ENCODE assay signal across 14 mouse cellular contexts in genomic region chr8:121421009-121421408, GRCm38 (mm10).
A peak's percentile ranks its signal among the peaks of the same experiment; 100 is the strongest.
DNase-seq lines count a peak whose midpoint lies in the region; ATAC-seq lines count a peak whose summit lies in the region.
"Had no signal": no experiment of that assay in that cellular context is flagged by ENCODE, and none has a peak within 500 bp of the region (broad histone marks: within the 10 kb centered on the region; RNA-seq: fewer than 3 reads in every experiment).

No protein-coding gene starts in this region.

- H3K4me3 ChIP-seq in limb, embryonic 13.5 days: no peak overlapping the region
- H3K4me3 ChIP-seq: forebrain, embryonic 15.5 days; heart, embryonic 12.5 days; midbrain, embryonic 10.5 days had no signal

- H3K4me2 ChIP-seq in limb, embryonic 13.5 days (replicated peaks): no peak overlapping the region
- H3K4me2 ChIP-seq: forebrain, embryonic 15.5 days; heart, embryonic 12.5 days had no signal

- H3K9ac ChIP-seq in limb, embryonic 13.5 days: no peak overlapping the region
- H3K9ac ChIP-seq: forebrain, embryonic 15.5 days; heart, embryonic 12.5 days had no signal

- ATAC-seq in limb, embryonic 13.5 days (ENCODE audit: low FRiP score, low read depth): 0 out of 2 replicates have a peak, but pooled peaks have one; percentile 29
- ATAC-seq: forebrain, embryonic 15.5 days had no signal

- H3K36me3 ChIP-seq in limb, embryonic 13.5 days: no peaks in the 10 kb centered on the region
- H3K36me3 ChIP-seq: forebrain, embryonic 15.5 days; heart, embryonic 12.5 days; midbrain, embryonic 10.5 days had no signal

- 77% methylated on average over 5 of the region's 5 CpGs for WGBS in limb, embryonic 13.5 days

- no peaks in the 10 kb centered on the region for H3K27me3 ChIP-seq in limb, embryonic 13.5 days
- H3K27me3 ChIP-seq: forebrain, embryonic 15.5 days; heart, embryonic 12.5 days had no signal

- H3K9me3 ChIP-seq in limb, embryonic 13.5 days: peaks cover 7% of the 10 kb centered on the region; the same call in 1 of the 2 replicates
- H3K9me3 ChIP-seq: forebrain, embryonic 15.5 days; heart, embryonic 12.5 days; midbrain, embryonic 10.5 days had no signal

- peak; percentile 63 for DNase-seq in adrenal gland, postnatal 10 days
- DNase-seq in adrenal gland, adult 8-10 months: no peak
- DNase-seq in adrenal gland, postnatal 25 days: peak; percentile 38
- peak; percentile 57 for DNase-seq in lung, postnatal 10 days
- DNase-seq in right cerebral cortex, postnatal 14 days: no peak
- no peak for DNase-seq in MN1 (ENCODE audit: low spot score)
- no peak for DNase-seq in cerebellum, postnatal 25 days
- DNase-seq: cerebellum, adult 9-10 months; gastrocnemius, postnatal 10 days; kidney, adult 8-10 months had no signal

- peaks cover 17% of the 10 kb centered on the region for H3K4me1 ChIP-seq in limb, embryonic 13.5 days
- H3K4me1 ChIP-seq: forebrain, embryonic 15.5 days; midbrain, embryonic 10.5 days had no signal

- peak overlapping the region; percentile 15; the same call in 1 of the 2 replicates for H3K27ac ChIP-seq in limb, embryonic 13.5 days
- H3K27ac ChIP-seq: forebrain, embryonic 15.5 days; midbrain, embryonic 10.5 days had no signal

Comparison
In these comparisons a context has a peak if more than half of its experiments do, and no peak if none do; other contexts are left out.
1. DNase-seq: peak in adrenal gland, postnatal 10 days (single experiment), adrenal gland, postnatal 25 days (single experiment) and lung, postnatal 10 days (single experiment); none in adrenal gland, adult 8-10 months (single experiment), right cerebral cortex, postnatal 14 days (single experiment), MN1 (single experiment) and cerebellum, postnatal 25 days (0 of 2).